Mouse (Mus musculus) lung, postnatal 0 days (tissue): ENCODE measurements around the gene Txnl4b.

Experiments
- CTCF ChIP-seq: IDR thresholded peaks from 2 replicates; pipeline ENCODE4 v1.5.1; 2016; ENCODE audit warnings: antibody characterized with exemption, mild to moderate bottlenecking
- EP300 ChIP-seq: IDR thresholded peaks from 2 replicates; pipeline ENCODE4 v1.6.1; 2016; ENCODE audit warnings: antibody characterized with exemption, mild to moderate bottlenecking, control low read depth

GRCm38 (mm10) chr8:109542748-109543519 lies 22.8 kb upstream of the Txnl4b start:
- TF ChIP-seq CTCF (no peak), EP300 (no peak)
